Mouse (Mus musculus) right cerebral cortex, postnatal 4 days (tissue): ENCODE measurements around the gene Rnf130.

Source experiments
- DNase-seq: peaks from one replicate; pipeline ENCODE4 v3.0.0-alpha.2; 2022

Rnf130 gene

GRCm38 (mm10) chr11:50024833-50025720 lies at the start of gene Rnf130:
Gene Rnf130 (plus strand): TSS chr11:50025346.
- DNase-seq, result peak; percentile 95

DNA sequence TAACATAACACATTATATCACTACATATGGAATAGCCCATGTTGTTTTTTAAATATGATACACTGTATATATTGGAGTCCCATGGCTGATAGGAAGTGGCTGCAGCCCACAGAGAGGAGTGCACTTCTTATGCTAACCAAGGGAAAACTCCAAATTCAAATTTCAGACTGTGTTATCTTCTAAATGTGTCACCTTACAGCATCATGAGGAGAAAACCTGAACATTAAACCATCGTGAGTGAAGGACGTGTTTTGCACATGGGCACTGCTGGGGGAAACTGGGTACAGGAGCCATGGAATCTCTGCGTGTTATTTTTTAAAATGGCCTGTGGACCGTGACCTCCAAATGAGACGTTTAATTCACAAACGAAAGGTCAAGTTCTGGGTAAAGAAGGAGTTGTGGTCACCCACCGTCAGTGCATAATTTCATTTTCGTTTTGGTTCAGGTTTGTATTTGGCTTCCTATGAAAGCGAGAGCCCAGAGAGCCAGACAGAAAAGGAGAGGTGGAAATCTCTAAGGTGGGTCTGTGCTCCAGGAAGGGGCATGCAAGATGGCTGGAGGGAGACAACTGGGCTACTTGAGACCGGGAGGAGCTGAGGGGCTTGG lies 47.1 kb upstream of the Rnf130 start:
- DNase-seq, result no peak

DNA sequence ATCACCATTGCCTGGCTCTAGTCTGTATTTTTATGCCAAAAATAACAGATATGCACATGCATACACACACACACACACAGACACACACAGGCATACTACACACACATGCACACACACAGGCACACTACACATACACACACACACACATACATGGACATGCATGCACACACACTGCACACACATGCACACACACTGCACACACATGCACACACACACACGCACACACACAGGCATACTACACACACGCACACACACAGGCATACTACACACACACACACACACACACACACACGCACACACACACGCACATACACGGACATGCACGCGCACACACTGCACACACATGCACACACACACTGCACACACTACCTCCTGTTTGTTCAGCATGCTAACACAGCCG lies 46.2 kb upstream of the Rnf130 start:
- DNase-seq, result no peak

GRCm38 (mm10) chr11:49980681-49981235 lies 44.4 kb upstream of the Rnf130 start:
- DNase-seq, result no peak

- no peak for DNase-seq
Measured at GRCm38 (mm10) chr11:49981321-49981963, 43.7 kb upstream of the Rnf130 start.

GRCm38 (mm10) chr11:49982094-49982493 lies 43.1 kb upstream of the Rnf130 start:
- no peak for DNase-seq

DNA sequence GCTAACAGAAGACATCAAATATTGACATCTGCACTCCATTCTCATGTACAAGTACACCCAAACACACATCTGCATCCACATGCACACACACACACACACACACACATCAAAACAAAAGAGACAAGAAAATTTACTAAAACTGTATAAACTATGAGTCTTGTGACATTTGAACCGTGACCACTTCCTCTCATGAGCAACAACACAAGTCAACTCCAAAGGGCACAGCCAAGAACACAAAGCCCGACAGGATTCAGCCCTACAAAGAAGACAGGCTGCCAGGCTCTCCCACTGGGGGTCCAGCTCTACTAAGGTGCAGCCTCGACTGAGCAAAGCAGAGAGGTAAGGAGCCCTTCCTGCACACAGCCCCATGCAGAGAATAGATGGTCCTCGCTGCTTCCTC lies 42.3 kb upstream of the Rnf130 start:
- DNase-seq, result no peak

- DNase-seq, result no peak
Measured at GRCm38 (mm10) chr11:49983875-49984552, 41.1 kb upstream of the Rnf130 start.

DNA sequence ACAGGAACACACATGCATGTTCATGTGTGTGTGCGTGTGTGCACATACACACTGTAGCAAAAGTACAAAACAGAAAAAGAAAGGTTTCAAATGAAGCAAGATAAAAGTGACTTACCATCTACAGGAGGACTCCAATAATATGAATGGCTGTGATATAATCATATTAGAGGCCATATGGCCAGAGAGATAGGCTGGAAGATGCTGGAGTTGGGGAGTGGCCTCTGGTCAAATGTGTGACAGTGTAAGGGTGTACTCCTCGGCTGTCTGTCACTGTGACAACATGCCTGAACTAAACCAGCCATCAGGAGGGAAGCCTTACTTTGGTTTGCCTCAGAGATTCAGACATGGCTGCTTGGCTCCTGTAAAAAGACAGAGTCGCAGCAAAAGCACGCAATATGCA lies 40.1 kb upstream of the Rnf130 start:
- no peak for DNase-seq

- DNase-seq, result peak; percentile 71
Measured at GRCm38 (mm10) chr11:49986277-49987036, 38.7 kb upstream of the Rnf130 start.

GRCm38 (mm10) chr11:49994536-49994935 lies 30.6 kb upstream of the Rnf130 start:
- no peak for DNase-seq

- DNase-seq, result no peak
Measured at GRCm38 (mm10) chr11:49996398-49996797, 28.7 kb upstream of the Rnf130 start.

DNA sequence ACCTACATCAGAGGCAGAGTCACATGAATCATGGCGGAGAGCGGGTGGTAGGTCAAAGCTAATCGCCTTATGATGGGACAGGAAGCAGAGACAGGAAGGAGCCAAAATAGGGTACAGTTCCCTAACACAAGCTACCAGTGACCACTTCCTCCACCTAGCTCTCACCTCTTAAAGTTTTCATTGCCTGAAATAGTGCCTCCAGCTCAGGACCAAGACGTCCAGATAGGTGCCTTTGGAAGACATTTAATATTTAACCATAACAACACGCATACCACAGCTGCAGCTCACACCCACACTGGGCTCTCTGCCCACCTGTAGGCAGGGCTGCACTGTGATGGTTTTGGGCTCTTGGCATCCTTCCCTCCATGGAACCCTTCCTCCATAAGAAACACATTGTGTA lies 27.8 kb upstream of the Rnf130 start:
- DNase-seq, result no peak

DNA sequence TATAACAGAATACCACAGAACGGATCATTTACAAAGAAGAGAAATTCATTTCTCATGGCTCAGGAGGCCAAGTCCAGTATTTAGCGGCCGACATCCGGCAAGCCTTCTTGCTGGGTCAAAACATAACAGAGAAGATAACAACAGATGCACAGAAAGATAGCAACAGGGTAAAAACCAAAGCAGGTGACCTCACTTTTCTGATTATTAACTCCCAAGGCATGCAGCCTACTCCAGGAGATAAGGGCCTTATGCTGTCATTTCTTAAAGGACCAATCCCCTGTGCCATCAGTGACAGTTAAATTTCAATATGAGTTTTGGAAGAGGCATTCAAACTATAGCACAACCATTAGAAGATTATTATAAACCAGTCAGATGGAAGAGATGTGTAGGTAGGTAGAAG lies 22.3 kb upstream of the Rnf130 start:
- DNase-seq, result no peak

DNA sequence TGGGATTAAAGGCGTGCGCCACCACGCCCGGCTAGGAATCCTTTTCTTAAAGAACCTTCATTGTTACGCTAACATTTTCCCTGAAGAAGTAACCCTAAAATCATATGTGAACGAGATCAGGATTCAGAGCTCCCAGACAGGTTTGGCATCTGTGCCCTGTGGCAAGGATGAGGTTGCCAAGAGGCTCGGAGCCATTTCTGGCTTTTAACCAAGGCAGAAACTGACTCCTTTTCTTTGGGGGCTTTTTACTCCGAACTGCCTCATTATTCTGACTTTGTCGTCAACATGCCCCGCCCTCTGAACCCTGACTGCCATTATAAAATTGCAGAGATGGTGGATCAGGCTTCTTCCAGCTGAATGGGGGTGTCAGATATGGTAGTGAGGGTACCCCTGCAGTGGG lies 17.4 kb upstream of the Rnf130 start:
- DNase-seq, result no peak

DNA sequence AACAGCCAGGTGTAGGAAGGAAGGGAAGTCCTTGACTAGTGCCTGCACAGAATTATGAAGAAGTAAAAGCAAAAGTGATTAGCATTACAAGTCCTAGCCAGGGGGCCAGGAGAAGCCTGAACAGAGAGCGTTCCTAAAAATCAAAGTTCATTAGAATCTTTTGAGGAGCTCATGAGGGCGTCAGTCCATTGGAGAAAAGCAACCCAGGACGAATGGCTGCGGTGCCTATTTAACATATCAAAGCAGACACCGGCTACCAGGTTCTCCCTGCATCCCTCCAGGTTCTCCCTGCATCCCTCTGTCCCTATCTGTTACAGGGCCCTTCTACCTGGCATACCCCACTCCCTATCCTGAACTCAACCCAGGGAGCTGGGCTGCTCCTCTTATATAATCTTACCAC lies 16.9 kb upstream of the Rnf130 start:
- DNase-seq, result no peak

GRCm38 (mm10) chr11:50013016-50013415 lies 12.1 kb upstream of the Rnf130 start:
- DNase-seq, result no peak

DNA sequence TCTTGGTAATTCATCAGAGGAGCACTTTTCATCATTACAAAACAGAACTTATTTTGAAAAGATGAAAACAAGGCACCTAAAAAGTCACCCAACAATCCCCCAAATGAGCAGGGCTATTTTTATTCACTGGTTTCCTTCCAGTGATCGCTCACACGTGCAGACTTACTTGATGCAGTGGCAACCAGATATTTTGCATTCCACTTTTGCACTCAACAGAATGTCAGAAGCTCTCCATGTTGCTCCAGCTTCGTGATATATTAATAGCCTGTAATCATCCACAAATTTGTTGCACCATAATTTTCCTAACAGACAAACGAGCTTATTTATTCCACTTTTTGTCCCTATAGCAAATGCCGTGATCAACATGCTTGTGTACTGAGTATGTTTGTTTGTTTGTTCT lies 8.6 kb upstream of the Rnf130 start:
- no peak for DNase-seq

DNA sequence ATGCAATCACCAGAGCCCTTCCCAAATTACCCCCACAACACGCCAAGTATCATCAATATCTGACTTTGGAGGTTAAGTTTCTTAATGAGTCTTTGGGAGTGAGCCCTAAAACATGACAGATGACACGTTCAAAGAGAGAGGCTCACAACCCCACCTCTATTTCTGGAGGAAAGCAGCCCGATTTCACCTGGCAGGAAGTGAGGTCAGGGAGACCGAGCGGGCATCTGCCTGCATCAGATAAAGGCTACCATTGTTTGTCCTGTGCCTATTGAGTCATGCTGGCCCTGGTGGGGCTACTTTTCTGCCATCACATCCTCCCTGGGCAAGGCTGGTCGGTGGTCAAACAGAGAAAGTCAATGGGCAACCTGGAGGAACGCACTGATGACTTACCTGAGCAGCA lies 7.6 kb upstream of the Rnf130 start:
- no peak for DNase-seq

GRCm38 (mm10) chr11:50018848-50019247 lies 6.3 kb upstream of the Rnf130 start:
- no peak for DNase-seq

DNA sequence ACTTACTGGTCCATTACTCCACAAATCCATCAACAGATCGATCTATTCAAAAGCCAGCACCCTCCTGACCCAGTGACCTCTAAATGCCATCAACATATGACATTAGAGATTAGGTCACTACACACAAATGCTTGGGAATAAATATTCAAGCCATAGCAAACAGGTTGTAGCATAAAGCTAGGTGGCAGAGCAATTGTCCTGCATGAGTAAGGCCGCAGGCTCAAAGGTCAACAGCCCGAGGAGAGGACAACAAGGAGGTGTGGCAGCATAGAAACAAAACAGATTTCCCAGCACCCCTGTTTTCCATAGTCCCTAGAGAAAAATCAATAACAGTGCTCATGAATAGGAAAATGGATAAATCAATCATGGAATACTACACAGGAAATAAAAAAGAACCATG lies 3.1 kb upstream of the Rnf130 start:
- no peak for DNase-seq

GRCm38 (mm10) chr11:50024445-50024832 lies 707 bp upstream of the Rnf130 start:
- no peak for DNase-seq
